Mouse (Mus musculus): ENCODE results near the gene Fubp1.

- no peak for TF ChIP-seq CTCF (IDR thresholded peaks at IDR 0.05; ENCODE audit: borderline replicate concordance, insufficient read depth, low read length)
- TF ChIP-seq POLR2A (IDR thresholded peaks at IDR 0.05; ENCODE audit: low read depth, low read length) = no peak
Measured at GRCm38 (mm10) chr3:152261436-152261835, 51.2 kb downstream of the Fubp1 start.
